Mouse (Mus musculus) bone marrow, adult 2 months (tissue): ENCODE results near the gene Rasal2. TPM values are rescaled to one million over a fixed set of nuclear protein-coding genes. Genes with fewer than 3 reads are reported as not detected.

ENCODE experiments used
- H3K27ac ChIP-seq: fragments of 200-500 bp; 2 replicates; pipeline ENCODE4 v1.5.1; 2012; ENCODE audit warnings: low read depth, mild to moderate bottlenecking, control low read depth, inconsistent platforms, low read length; ENCODE audit not compliant: control insufficient read depth, poor library complexity, insufficient read depth
- H3K4me1 ChIP-seq: fragments of 200-500 bp; 2 replicates; pipeline ENCODE4 v1.6.1; 2011; ENCODE audit warnings: low read length; ENCODE audit not compliant: control insufficient read depth, insufficient read depth
- H3K4me3 ChIP-seq: fragments of 200-500 bp; replicated peaks from 2 replicates; pipeline ENCODE3; 2011; ENCODE audit warnings: mild to moderate bottlenecking, low read depth, low read length, control low read depth; ENCODE audit not compliant: control insufficient read depth
- CTCF ChIP-seq: fragments of 200-500 bp; IDR thresholded peaks from 2 replicates; pipeline ENCODE4 v1.5.1; 2011; ENCODE audit warnings: low read length, control low read depth; ENCODE audit not compliant: control insufficient read depth, insufficient read depth
- POLR2A ChIP-seq: fragments of 200-500 bp; IDR thresholded peaks from 2 replicates; pipeline ENCODE4 v1.6.1; 2011; ENCODE audit warnings: low read depth, mild to moderate bottlenecking, control low read depth, low read length, borderline replicate concordance; ENCODE audit not compliant: control insufficient read depth
- WGBS: fragments of 180-500 bp; shearing (Covaris S2); methylation state at CpG from one replicate; pipeline ENCODE4 v1.1.7; 2018; 5-methylcytosine and 5-hydroxymethylcytosine counted together
- polyA plus RNA-seq: library from polyadenylated mRNA; stranded (reverse); fragments of >200 nt; gene quantifications from 2 replicates; pipeline ENCODE4 v1.2.4, GENCODE M21; 2011; ENCODE audit warnings: low replicate concordance; ENCODE audit not compliant: missing spikeins, insufficient read depth, insufficient read length

Rasal2 gene
- polyA plus RNA-seq, 1 experiment, result 0.57 TPM

DNA sequence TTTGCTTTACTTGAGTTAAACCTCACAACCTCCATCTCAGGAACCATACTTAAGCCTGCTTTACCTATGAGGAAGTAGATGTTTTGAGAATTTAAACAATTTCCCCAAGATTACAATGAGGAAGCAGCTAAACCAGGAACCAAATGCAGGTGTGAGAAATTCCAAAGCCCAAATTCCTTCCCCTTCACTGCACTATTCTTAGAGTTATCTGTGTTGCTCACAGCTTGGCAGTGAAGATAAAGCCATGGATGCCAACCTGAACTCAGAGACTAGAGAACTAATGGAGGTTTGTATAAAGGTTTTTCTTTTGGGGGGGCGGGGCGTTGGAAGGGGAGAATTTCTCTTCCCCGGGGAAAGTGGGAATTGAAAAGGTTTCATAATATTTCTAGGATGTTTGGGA is 39.9 kb upstream of the Rasal2 start:
- H3K4me1 ChIP-seq, result no peaks in the 10 kb centered on the region
- TF ChIP-seq CTCF (no peak), POLR2A (no peak)
- H3K27ac ChIP-seq, result no peak overlapping the region
- WGBS, result 78% methylated on average over 3 of the region's 3 CpGs
- no peak overlapping the region for H3K4me3 ChIP-seq

- Histone ChIP-seq H3K4me1 (no peaks in the 10 kb centered on the region), H3K4me3 (no peak overlapping the region), H3K27ac (no peak overlapping the region)
- 32% methylated on average over 21 of the region's 21 CpGs for WGBS
- no peak for TF ChIP-seq CTCF
- no peak for TF ChIP-seq POLR2A
These were observed 37.7 kb upstream of the Rasal2 start for GRCm38 (mm10) chr1:157449981-157450636.

DNA sequence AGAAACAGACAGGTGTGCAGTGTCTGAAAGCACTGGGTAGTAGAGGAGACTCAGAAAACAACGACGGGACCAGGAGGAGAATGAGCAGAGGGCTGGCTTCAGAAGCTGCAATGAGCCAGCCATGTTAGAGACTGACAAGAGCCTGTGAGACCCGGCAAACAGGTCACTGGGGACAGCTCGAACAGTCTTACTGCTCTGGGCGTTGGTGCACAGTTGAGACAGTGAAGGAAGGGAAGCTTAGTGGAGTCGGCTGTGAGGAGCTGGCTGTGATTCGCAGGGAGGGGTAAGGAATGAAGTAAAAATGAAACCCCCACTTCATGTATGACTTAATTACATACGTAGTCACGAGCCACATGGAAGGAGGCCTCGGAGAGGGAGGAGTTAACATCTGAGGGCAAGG is 37.1 kb upstream of the Rasal2 start:
- H3K4me1 ChIP-seq, result no peaks in the 10 kb centered on the region
- WGBS, result 33% methylated on average over 10 of the region's 10 CpGs
- no peak overlapping the region for H3K4me3 ChIP-seq
- H3K27ac ChIP-seq, result no peak overlapping the region
- TF ChIP-seq CTCF (no peak), POLR2A (no peak)

GRCm38 (mm10) chr1:157448805-157449188 is 36.4 kb upstream of the Rasal2 start:
- Histone ChIP-seq H3K27ac (no peak overlapping the region), H3K4me3 (no peak overlapping the region), H3K4me1 (no peaks in the 10 kb centered on the region)
- 58% methylated on average over 5 of the region's 5 CpGs for WGBS
- TF ChIP-seq CTCF (no peak), POLR2A (no peak)

GRCm38 (mm10) chr1:157448164-157448804 is 35.9 kb upstream of the Rasal2 start:
- TF ChIP-seq POLR2A (no peak), CTCF (no peak)
- Histone ChIP-seq H3K4me1 (no peaks in the 10 kb centered on the region), H3K27ac (no peak overlapping the region), H3K4me3 (no peak overlapping the region)
- WGBS, result 28% methylated on average over 7 of the region's 7 CpGs

DNA sequence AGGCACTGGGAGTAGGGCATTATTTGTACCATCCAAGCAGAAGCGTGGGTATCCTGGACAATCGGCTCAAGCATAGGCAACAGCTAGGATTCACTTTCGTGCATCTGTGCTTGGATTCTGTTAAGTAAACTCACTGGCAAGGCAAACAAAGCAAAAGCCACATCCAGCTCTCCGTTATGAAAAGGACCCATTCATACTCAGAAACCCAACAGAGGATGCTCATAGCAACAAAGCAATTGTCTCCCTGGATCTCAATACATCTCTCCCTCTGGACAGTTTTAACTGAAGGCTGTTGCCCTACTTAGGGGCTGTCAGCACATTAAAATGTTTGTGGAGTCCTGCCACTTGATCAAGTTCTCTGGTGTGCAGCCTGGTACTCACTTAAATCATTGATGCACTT is 34.7 kb upstream of the Rasal2 start:
- Histone ChIP-seq H3K4me1 (no peaks in the 10 kb centered on the region), H3K4me3 (no peak overlapping the region), H3K27ac (no peak overlapping the region)
- 84% methylated on average over 4 of the region's 4 CpGs for WGBS
- TF ChIP-seq CTCF, result no peak

DNA sequence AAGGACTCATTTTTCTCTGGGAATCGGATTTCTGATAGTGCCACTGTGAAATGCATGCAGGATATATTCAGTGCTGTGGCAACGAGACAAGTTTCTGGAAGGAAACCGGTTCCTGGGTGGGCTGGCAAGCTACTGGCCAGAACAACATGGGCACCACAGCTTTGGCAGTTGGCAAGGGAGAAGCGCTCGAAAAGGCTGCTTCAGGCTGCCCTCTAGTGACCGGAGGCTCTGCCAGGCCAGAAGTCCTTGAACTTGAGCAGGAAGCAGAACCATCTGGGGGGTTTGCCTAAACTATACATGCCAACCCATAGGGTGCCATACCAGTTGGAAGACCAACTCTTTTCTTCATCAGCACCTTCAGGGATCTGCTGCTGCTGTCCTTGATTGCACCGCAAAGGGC is 33.9 kb upstream of the Rasal2 start:
- Histone ChIP-seq H3K27ac (no peak overlapping the region), H3K4me1 (no peaks in the 10 kb centered on the region), H3K4me3 (no peak overlapping the region)
- 21% methylated on average over 7 of the region's 7 CpGs for WGBS
- TF ChIP-seq POLR2A (no peak), CTCF (peak; percentile 41; the same call in 1 of the 2 replicates)

DNA sequence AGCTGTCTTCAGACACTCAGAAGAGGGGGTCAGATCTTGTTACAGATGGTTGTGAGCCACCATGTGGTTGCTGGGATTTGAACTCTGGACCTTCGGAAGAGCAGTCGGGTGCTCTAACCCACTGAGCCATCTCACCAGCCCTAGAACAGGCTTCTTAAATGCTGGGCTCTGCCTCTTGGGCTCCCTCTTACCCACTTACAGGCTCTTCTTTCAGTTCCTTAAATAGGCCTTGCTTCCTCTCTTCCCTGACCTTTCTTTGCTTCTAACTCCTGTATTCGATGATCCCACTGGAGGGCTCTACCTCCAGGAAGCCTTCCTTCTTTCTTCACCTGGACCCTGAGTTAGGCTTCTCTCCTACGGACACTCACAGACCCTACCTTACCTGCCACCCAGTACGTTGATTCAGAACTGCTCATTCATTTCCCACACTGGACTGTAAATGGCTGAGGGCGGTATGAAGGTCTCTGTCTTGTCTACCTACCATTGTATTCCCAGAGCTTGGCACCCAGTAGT is 33.1 kb upstream of the Rasal2 start:
- 72% methylated on average over 6 of the region's 6 CpGs for WGBS
- H3K4me1 ChIP-seq, result no peaks in the 10 kb centered on the region
- TF ChIP-seq POLR2A (no peak), CTCF (no peak)
- H3K27ac ChIP-seq, result no peak overlapping the region
- H3K4me3 ChIP-seq, result no peak overlapping the region

GRCm38 (mm10) chr1:157444632-157445300 is 32.4 kb upstream of the Rasal2 start:
- Histone ChIP-seq H3K4me3 (no peak overlapping the region), H3K27ac (no peak overlapping the region), H3K4me1 (no peaks in the 10 kb centered on the region)
- TF ChIP-seq POLR2A (no peak), CTCF (no peak)
- WGBS, result 84% methylated on average over 13 of the region's 13 CpGs
